Mouse (Mus musculus) erythroblast, embryonic 14.5 days (primary cell): ENCODE data around the gene Olfr1346.

ENCODE experiments used
- GATA1 ChIP-seq: IDR thresholded peaks from 2 replicates; pipeline ENCODE4 v1.6.1; 2012; ENCODE audit warnings: low read length, inconsistent platforms, mixed read lengths
- TAL1 ChIP-seq: IDR thresholded peaks from 3 replicates; pipeline ENCODE4 v1.6.1; 2012; ENCODE audit warnings: low read length, inconsistent platforms, mixed read lengths

GRCm38 (mm10) chr7:6521666-6522065, 54.8 kb downstream of the Olfr1346 start:
- TF ChIP-seq TAL1 (no peak), GATA1 (no peak)
